Mouse (Mus musculus) cerebellum, postnatal 36 days (tissue): Measurements from ENCODE around the gene Utf1.

Source experiments
- DNase-seq, 2 experiments: peaks; one replicate each; pipeline ENCODE4 v3.0.0; 2021 to 2022; ENCODE audit warnings: mixed read lengths in 2 of 2

Utf1 gene

GRCm38 (mm10) chr7:139943674-139944281 lies at the start of gene Utf1:
Gene Utf1 (plus strand): TSS chr7:139943789.
- DNase-seq, result peak in 1 of 2 experiments; percentile 25

GRCm38 (mm10) chr7:139894655-139895557 lies 48.7 kb upstream of the Utf1 start, which contains the start of gene Kndc1:
Gene Kndc1 (plus strand): TSS chr7:139894696.
- DNase-seq, result peak; percentile 81 to 86

DNA sequence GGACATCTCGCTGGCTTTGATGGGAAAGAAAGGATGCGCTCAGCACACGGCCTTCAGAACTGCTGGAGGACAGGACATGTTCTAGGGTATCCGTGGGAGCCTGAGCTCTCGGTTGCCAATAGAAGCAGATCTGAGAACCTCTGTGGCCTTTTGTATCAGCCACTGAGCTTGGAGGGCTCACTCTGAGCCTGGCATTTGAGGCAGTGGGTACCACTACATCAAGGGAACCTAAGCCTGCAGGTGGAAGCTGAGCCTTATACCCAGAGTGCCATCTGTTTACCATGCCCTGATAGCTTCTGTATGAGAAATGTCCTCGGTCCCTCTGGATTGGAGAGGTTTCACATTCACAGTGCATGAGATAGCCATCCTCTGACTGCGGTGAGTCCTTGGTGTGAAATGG lies 47.3 kb upstream of the Utf1 start:
- peak in 1 of 2 experiments; percentile 43 for DNase-seq

DNA sequence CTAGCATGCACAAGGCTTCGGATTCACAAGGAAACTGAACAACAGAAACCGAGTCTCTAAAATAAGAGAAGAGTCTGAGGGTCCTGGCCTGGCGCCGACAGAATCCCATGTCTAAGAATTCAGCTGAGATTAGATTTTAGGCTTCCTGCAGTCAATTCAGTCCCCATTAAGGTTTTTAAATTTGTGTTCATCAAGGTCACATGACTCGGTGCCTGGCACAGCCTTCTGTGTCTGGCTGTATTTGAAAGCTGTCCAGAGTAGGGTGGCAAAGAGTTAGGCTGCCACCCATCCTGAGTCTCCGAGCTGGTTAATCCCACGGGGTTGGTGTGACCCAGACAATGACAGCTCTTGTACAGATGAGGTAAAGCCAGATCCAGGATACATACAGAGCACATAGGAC lies 46.8 kb upstream of the Utf1 start:
- peak in 1 of 2 experiments; percentile 59 for DNase-seq

- DNase-seq, result peak in 1 of 2 experiments; percentile 55
Observed at GRCm38 (mm10) chr7:139898606-139899005, 45.0 kb upstream of the Utf1 start.

- peak; percentile 87 to 88 for DNase-seq
Observed at GRCm38 (mm10) chr7:139899505-139899904, 44.1 kb upstream of the Utf1 start.

DNA sequence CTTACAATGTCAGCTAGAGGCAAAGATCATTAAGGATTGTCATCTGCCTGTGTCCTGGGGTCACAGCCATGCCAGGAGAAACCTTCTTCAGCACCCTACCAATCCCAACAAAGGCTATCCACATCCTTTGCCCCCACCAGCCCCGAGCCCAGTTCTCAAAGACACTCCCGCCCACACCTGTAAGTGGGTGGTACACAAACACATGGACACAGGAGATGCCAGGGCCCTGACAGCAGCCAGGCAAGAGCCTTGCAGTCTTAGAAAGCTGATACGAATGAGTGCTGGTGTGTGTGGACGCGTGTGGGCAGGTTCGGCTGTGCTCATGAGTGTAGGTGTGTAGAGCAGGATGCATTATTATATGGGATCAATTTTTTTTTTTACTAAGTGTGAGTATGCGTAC lies 43.1 kb upstream of the Utf1 start:
- DNase-seq, result no peak

DNA sequence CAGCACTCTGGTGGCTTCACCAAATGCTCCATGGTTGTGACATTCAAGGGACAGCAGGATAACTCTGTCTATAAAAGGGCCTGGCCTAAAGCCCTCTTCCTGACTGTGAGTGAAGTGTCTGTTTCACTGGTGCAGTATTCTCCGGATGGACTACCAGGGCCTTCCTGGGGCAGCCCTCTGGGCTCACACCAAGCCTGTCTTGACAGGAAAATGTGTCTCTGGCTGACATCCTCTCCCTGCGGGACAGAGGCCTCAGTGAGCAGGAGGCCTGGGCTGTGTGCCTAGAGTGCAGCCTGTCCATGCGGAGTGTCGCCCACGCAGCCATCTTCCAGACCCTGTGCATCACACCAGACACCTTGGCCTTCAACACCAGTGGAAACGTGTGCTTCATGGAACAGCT lies 42.7 kb upstream of the Utf1 start:
- DNase-seq, result peak; percentile 89 to 90

- no peak for DNase-seq
Observed at GRCm38 (mm10) chr7:139901981-139902380, 41.6 kb upstream of the Utf1 start.

GRCm38 (mm10) chr7:139905261-139905660 lies 38.3 kb upstream of the Utf1 start:
- DNase-seq, result no peak

DNA sequence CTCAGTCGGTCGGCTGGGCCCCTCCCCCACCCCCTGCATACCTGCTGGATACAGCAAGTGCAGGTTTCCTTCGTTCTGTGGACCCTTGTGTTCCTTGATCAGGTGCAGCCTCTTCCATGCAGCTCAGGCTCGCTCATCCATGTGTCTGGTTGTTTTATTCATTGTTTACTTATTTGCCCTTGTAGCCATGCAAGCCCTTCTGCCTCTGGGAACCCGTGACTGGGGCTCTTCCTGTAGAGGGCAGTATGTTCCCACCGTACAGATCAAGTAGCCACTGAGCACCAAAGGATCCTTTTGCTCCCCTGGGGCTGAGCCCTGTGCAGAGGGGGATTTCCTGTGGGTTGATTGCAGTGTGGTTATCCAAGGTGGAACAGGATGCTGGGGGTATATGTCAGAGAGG lies 37.9 kb upstream of the Utf1 start:
- DNase-seq, result peak; percentile 40 to 62

DNA sequence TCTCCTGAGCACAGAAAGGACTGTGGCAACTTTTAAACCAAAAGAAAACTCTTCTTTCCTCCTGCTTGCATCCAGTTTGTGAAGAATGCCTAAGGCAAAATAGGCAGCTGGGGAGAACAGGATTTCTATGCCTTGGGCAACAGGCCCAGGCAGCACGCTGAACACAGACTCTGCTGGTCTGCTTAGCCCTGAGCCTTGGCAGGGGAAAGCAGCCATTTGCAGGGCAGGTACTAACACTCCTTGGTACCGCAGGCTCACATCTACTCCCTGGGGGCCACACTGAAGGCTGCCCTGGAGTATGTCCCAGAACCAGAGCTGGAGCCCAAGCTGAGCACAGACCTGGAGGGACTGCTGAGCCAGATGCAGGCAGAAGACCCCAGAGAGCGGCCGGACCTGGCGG lies 35.4 kb upstream of the Utf1 start:
- DNase-seq, result peak; percentile 56 to 59

GRCm38 (mm10) chr7:139909469-139909868 lies 34.1 kb upstream of the Utf1 start:
- no peak for DNase-seq

- DNase-seq, result peak in 1 of 2 experiments; percentile 34
Observed at GRCm38 (mm10) chr7:139910204-139910835, 33.3 kb upstream of the Utf1 start.

DNA sequence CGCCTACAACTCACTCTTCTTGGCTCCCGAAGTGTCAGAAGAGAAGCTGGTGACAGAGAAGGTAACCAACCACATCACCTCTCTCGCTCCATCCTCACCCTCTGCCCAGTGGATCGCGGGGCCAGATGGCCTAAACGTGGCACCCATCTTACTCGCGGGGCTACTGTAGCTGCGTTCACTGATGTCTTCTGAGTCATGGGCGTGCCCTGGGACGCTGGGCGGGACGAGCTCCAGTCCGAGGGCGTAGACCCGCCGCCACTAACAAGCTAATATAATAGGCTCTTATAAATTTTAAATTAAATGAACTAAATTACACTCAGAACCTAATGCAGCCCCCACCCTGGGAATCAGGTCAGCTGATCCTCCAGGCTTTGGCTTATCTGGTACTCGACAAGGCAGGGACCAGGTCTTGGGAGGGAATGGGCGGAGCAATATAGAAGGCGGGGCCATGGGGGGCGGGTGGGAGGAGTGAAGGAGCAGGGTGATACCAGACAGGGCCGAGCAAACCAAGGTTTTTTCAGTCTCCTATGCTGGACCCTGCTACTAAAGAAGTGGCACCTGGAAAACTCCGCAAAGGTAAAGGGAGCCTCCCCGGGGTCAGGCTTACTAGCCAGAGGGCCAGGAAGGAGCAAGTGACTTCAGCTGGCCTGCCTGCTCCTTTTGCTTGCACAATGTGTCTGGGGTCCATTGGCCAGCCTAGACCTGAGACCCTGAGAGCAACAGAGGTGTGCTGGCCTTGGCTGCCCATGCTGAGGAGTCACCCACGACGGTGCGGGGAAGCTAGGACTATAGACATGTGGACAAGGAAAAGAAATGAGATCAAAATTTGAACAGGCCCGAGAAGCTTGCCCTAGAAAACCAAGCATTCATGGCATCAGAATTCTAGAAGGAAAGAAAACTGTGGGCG lies 29.2 kb upstream of the Utf1 start:
- no peak for DNase-seq

GRCm38 (mm10) chr7:139915646-139916257 lies 27.8 kb upstream of the Utf1 start:
- no peak for DNase-seq

GRCm38 (mm10) chr7:139916345-139916744 lies 27.2 kb upstream of the Utf1 start:
- no peak for DNase-seq

DNA sequence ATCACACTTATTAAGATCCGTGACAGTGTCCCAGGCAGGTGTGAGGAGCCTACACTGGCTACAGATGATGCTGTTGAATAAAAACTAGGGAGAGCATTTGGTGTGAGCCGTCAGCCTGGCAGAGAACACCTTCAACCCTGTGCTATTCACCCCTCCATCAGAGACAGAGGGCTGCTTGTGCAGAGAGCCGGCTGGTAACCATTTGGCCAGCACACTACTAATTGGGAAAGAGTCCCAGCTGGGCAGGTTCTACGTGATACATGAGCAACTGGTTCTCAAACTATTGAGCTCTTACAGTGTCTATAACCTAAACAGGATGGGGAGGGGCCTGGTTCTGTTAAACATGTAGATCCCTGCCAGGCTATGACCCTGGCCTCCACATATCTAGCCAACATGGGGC lies 25.3 kb upstream of the Utf1 start:
- DNase-seq, result no peak

GRCm38 (mm10) chr7:139930732-139931131 lies 12.9 kb upstream of the Utf1 start:
- DNase-seq, result no peak

GRCm38 (mm10) chr7:139936705-139937104 lies 6.9 kb upstream of the Utf1 start:
- no peak for DNase-seq

DNA sequence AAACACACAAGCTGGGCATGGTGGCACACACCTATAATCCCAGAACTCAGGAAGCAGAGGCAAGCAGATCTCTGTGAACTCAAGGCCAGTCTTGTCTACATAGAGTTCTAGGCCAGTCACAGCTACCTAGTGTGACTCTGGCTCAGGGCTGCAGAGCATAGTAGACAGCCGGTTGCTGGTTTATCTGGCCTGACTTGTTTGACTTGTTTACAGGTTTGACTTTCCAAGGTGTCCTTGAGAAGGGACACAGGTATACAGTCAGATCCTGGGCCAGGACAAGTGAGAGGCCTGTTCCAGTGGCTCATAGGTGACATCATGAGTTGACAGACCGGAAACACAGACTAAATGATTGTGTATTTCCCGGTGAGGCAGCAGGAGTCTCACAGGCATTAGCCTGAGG lies 6.5 kb upstream of the Utf1 start:
- DNase-seq, result no peak

- no peak for DNase-seq
Observed at GRCm38 (mm10) chr7:139937810-139938209, 5.8 kb upstream of the Utf1 start.
